Mouse (Mus musculus) kidney, adult 18-20 months (tissue): Measurements from ENCODE around the gene Olfr262.
"Not testable (repeated sequence)": the region's sequence is repeated elsewhere in the genome, so short reads cannot be mapped to it uniquely, and the experiment has no call there.

Source experiments
- DNase-seq: peaks from one replicate; pipeline ENCODE4 v3.0.0; 2021

Gene Olfr262

DNA sequence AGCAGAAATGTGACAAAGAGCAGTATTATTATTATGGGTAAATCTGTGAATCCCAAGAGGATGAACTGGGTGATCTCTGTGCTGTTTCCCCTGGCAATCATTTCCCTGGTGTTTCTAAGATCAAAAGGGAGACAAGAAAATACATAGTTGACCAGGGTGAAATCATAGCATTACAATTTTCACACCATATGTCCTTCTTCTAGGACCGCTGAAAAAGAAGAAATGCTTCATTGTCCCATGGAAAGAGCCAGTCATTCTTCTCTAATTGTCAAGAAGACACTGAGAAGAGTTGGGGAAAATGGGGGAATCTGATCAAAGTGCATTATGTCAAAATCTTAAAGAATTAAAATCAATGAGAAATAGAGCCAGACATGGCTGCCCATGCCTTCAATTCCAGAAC is at the start of gene Olfr262:
TSS of gene Olfr262 (minus strand) at position 101 of the 400 bp plus-strand sequence.
- DNase-seq, result no peak

DNA sequence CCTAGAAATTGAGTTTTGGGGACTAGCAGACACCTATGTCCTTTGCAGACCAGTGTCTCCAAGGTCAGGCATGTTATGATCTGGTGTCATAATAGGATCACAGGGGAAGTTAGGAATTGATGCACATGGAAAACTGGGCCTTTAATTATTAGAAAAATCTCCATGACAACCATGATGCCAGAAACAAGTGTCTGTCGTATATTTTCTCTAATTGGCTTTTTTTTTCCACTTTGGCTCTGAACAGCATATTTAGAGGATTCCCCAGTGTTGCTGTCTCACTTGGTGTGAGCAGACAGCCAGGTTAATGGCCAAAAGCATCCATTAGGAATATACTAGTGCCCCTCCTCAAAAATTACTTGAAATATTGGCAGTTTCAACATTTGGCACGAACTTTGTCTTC is 38.1 kb upstream of the Olfr262 start, which contains the start of gene Olfr1434:
TSS of gene Olfr1434 (plus strand) at position 301 of the 400 bp plus-strand sequence.
- no peak for DNase-seq

DNA sequence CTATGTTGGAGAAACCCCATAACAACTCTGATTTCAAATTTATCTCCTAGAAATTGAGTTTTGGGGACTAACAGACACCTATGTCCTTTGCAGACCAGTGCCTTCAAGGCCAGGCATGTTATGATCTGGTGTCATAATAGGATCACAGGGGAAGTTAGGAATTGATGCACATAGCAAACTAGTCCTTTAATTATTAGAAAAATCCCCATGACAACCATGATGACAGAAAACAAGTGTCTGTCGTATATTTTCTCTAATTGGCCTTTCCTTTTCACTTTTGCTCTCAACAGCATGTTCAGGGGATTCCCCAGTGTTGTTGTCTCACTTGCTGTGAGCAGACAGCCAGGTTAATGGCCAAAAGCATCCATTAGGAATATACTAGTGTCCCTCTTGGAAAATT is 19.3 kb upstream of the Olfr262 start, which contains the start of gene Olfr235:
TSS of gene Olfr235 (plus strand) at position 301 of the 400 bp plus-strand sequence.
- DNase-seq, result no peak

DNA sequence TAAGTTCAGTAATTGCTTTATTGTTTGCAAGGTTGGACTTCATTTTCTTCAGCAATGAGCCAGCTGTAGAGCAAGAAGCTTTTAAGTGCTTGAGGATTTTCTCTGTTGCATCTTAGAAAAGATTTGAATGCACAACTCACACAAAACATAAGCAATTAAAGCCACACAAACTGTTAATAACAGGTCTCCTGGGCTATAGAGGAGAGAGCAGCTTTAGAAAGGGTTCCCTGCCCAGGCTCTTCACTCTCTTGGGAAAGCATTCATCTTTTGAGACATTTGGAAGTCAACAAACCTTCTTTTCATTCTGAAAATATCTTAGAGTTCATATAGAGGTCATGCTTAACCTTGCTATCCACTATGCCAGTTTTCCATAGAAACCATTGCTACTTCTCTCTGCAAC is 9.0 kb downstream of the Olfr262 start, which contains the start of gene Olfr1432:
TSS of gene Olfr1432 (minus strand) at position 101 of the 400 bp plus-strand sequence.
- not testable (repeated sequence) for DNase-seq

DNA sequence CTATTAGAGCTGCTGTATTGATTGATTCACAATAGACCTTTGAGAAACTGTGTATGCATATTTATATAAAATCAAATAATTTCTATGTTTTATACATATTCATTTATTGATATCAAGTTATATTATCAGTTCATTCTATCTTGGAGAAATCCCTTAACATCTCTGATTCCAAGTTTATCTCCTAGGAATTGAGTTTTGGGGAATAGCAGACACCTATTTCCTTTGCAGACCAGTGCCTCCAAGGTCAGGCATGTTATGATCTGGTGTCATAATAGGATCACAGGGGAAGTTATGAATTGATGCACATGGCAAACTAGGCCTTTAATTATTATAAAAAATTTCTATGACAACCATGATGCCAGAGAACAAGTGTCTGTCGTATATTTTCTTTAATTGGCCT is 41.1 kb downstream of the Olfr262 start, which contains the start of gene Olfr1431:
TSS of gene Olfr1431 (plus strand) at position 301 of the 400 bp plus-strand sequence.
- DNase-seq, result no peak

DNA sequence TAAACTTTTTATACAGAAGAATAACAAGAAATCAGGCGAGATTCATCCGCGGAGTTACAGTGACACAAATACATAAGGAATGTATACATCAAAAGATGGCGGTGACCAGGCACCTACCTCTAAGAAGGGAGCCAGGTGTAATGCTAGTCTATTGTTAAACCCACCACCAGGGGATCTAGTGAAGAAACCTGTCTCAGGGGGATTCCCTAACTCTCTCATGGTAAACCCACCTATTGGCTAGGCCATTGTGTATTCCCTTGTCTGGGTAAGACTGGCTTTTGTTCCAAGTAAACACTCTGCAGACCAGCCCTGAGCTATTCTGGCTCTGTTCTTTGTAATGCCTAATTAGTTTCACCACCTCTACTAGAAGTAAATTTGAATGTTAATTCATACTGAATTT is 42.4 kb downstream of the Olfr262 start:
- DNase-seq, result not testable (repeated sequence)
